ENCODE assay signal across 8 mouse cellular contexts in the genomic region with DNA sequence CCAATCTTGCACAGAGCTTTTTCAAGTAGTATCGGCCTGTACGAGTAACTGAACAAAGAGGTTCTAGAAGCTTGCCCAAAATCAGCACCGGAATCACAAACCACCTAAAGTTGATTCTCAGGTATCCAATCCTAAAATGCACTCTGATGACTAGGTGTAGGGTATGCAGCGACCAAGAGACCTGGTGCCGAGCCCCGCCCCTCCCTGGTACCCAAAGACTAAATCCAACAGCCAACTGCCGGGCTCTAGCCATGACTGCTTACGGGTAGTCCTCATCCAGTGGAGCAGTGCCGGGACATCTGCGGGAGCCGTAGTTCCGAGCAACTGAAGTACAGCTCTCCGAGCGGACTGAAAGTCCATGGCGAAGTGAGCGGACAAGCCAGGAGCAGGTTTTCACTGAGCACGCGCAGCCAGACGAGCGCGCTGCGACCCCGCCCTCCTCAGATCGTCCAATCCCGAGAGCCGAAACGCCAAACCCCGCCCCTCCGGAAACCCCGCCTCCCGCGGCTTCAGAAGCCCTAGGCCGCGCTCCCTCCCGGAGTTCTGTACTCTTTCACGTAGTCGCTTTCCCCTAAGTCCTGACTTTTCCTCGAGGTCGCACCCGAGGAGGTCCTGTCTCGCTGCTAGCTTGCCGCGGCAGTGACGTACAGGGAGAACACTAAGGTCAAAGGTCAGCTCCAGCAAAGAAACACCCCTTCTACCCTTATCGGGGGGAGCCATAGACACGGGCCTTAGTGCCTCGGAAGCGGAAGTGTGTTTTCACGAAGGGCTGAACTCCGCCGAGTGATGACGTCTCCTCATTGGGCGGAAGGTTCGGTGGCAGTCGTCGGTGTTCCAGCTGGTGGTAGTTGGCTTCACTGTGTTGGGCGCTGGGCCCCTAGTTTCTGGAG. TPM values are rescaled to one million over a fixed set of nuclear protein-coding genes. Genes with fewer than 3 reads are reported as not detected.
DNase-seq lines count a peak whose midpoint lies in the region; ATAC-seq and TF ChIP-seq lines count a peak whose summit lies in the region.
"Not testable (repeated sequence)": the region's sequence is repeated elsewhere in the genome, so short reads cannot be mapped to it uniquely, and the experiment has no call there.

A gene (plus strand): TSS at position 546 of the 890 bp plus-strand sequence.

- TF ChIP-seq POLR2A in thymus, adult 2 months (IDR thresholded peaks at IDR 0.05; ENCODE audit: control insufficient read depth, extremely low read depth, insufficient read depth, low read length, poor library complexity): not testable (repeated sequence)

- ATAC-seq in erythroblast, adult 5-6 weeks (replicated peaks; ENCODE audit: low FRiP score, poor library complexity, severe bottlenecking): peak; percentile 94
- ATAC-seq in hindbrain, embryonic 11.5 days (ENCODE audit: low FRiP score): peak; percentile 99
- ATAC-seq in liver, embryonic 11.5 days (replicated peaks; ENCODE audit: low FRiP score): peak; percentile 97
- ATAC-seq in midbrain, embryonic 14.5 days (ENCODE audit: low FRiP score, low TSS enrichment): peak; percentile 98

- not testable (repeated sequence) for H3K9ac ChIP-seq in hindbrain, embryonic 11.5 days (ENCODE audit: low read depth, low read length); liver, embryonic 11.5 days (ENCODE audit: low read depth, low read length); midbrain, embryonic 14.5 days (replicated peaks; ENCODE audit: low read length)

- DNase-seq in adrenal gland, adult 8-10 months; gonadal fat pad, adult 2 months (ENCODE audit: low read depth); hindbrain, embryonic 11.5 days (ENCODE audit: low spot score); layer of hippocampus, adult 8-10 months (ENCODE audit: low spot score in 2 of 2); liver, embryonic 11.5 days (ENCODE audit: low spot score); midbrain, embryonic 14.5 days; thymus, adult 2 months: not testable (repeated sequence)

- not testable (repeated sequence) for H3K9me3 ChIP-seq in hindbrain, embryonic 11.5 days (ENCODE audit: control insufficient read depth, low read length); liver, embryonic 11.5 days (ENCODE audit: control insufficient read depth, low read length); midbrain, embryonic 14.5 days (ENCODE audit: control insufficient read depth, low read length)

- not testable (repeated sequence) for H3K36me3 ChIP-seq in hindbrain, embryonic 11.5 days (ENCODE audit: control insufficient read depth, insufficient read depth, low read length); liver, embryonic 11.5 days (ENCODE audit: control insufficient read depth, insufficient read depth, low read length); midbrain, embryonic 14.5 days (ENCODE audit: control insufficient read depth, insufficient read depth, low read length); thymus, adult 2 months (ENCODE audit: control insufficient read depth, insufficient read depth, low read length)

- H3K4me2 ChIP-seq in hindbrain, embryonic 11.5 days (replicated peaks; ENCODE audit: low read depth, low read length); liver, embryonic 11.5 days; midbrain, embryonic 14.5 days (ENCODE audit: low read length): not testable (repeated sequence)

- not testable (repeated sequence) for H3K27me3 ChIP-seq in hindbrain, embryonic 11.5 days (ENCODE audit: control insufficient read depth, insufficient read depth, low read length); liver, embryonic 11.5 days (replicated peaks; ENCODE audit: control insufficient read depth, insufficient read depth, low read length); midbrain, embryonic 14.5 days (ENCODE audit: control insufficient read depth, insufficient read depth, low read length); thymus, adult 2 months (ENCODE audit: control insufficient read depth, insufficient read depth, low read length)

- TF ChIP-seq CTCF in thymus, adult 2 months (IDR thresholded peaks at IDR 0.05; ENCODE audit: borderline replicate concordance, control insufficient read depth, extremely low read depth, insufficient read depth, low read length, poor library complexity): not testable (repeated sequence)

- not testable (repeated sequence) for H3K4me3 ChIP-seq in hindbrain, embryonic 11.5 days (ENCODE audit: low read depth, low read length); liver, embryonic 11.5 days (ENCODE audit: low read depth, low read length); midbrain, embryonic 14.5 days (replicated peaks; ENCODE audit: low read depth, low read length)
- H3K4me3 ChIP-seq in thymus, adult 2 months (ENCODE audit: control insufficient read depth, insufficient read depth, low read length): peak within 1 kb of the TSS; percentile 34; the same call in 1 of the 2 replicates

- no CpG with 5 or more reads among the region's 57 CpGs for WGBS in hindbrain, embryonic 11.5 days
- no CpG with 5 or more reads among the region's 57 CpGs for WGBS in liver, embryonic 11.5 days
- WGBS in midbrain, embryonic 14.5 days: no CpG with 5 or more reads among the region's 57 CpGs
- no CpG with 5 or more reads among the region's 57 CpGs for WGBS in thymus, adult 2 months

- H3K27ac ChIP-seq in hindbrain, embryonic 11.5 days (ENCODE audit: low read depth, low read length); liver, embryonic 11.5 days (ENCODE audit: low read depth, low read length); midbrain, embryonic 14.5 days (replicated peaks; ENCODE audit: low read depth, low read length); thymus, adult 2 months (ENCODE audit: control insufficient read depth, insufficient read depth, low read length): not testable (repeated sequence)

- H3K4me1 ChIP-seq in hindbrain, embryonic 11.5 days (replicated peaks; ENCODE audit: control insufficient read depth, insufficient read depth, low read length); liver, embryonic 11.5 days (replicated peaks; ENCODE audit: control insufficient read depth, insufficient read depth, low read length); midbrain, embryonic 14.5 days (ENCODE audit: control insufficient read depth, insufficient read depth, low read length); thymus, adult 2 months (replicated peaks; ENCODE audit: control insufficient read depth, insufficient read depth, low read length): not testable (repeated sequence)

RNA-seq across cellular contexts. Expression of the gene that starts here (rescaled TPM):
- total RNA-seq in adrenal gland, adult 8-10 months (2022): 100 to 1,000 TPM in 1 of 4 experiments, 10 to 100 TPM in 3; 28.1 to 201 (median 55.3) TPM
- total RNA-seq in erythroblast, adult 5-6 weeks (2015; ENCODE audit: low replicate concordance): 8.6 and 11.5 TPM in 2 replicates
- total RNA-seq in erythroblast, adult 5-6 weeks (2017; ENCODE audit: low replicate concordance): 50.8 and 61.3 TPM in 2 replicates
- 13.9 and 22.1 TPM in 2 replicates for polyA plus RNA-seq in gonadal fat pad, adult 2 months (2012; rRNA removed)
- 59.1 TPM in 2 replicates for polyA plus RNA-seq in hindbrain, embryonic 11.5 days (2014; fragmentation: Nextera tagmentation; extraction: Ambion mirVana)
- total RNA-seq in layer of hippocampus, adult 8-10 months (2022): 10 to 100 TPM; 31.5 to 60.4 (median 43.9) TPM
- 50.2 and 52.0 TPM in 2 replicates for polyA plus RNA-seq in liver, embryonic 11.5 days (2014; fragmentation: Nextera tagmentation; extraction: Ambion mirVana)
- 65.2 and 72.7 TPM in 2 replicates for polyA plus RNA-seq in midbrain, embryonic 14.5 days (2014; fragmentation: Nextera tagmentation; extraction: Ambion mirVana)
- 31.2 and 32.2 TPM in 2 replicates for polyA plus RNA-seq in thymus, adult 2 months (2012; rRNA removed)
